Mouse (Mus musculus) liver, embryonic 16.5 days (tissue): ENCODE measurements around the gene Casd1. TPM values are rescaled to one million over a fixed set of nuclear protein-coding genes. Genes with fewer than 3 reads are reported as not detected.
A peak's percentile ranks its signal among the peaks of the same experiment; 100 is the strongest.

Experiments used
- ATAC-seq: fragments of 200-750 bp; cut with Nextera tagmentation; 2 replicates; pipeline ENCODE4 v1.8.0; 2017; ENCODE audit warnings: low read depth, mild to moderate bottlenecking, moderate number of reproducible peaks, moderate library complexity
- H3K27ac ChIP-seq: fragments of 300-500 bp; sonication (generic); 2 replicates; pipeline ENCODE4 v1.5.1; 2014; ENCODE audit warnings: mild to moderate bottlenecking, low read length
- H3K27me3 ChIP-seq: fragments of 300-500 bp; sonication (generic); 2 replicates; pipeline ENCODE4 v1.6.1; 2014; ENCODE audit warnings: low read depth, low read length, mixed read lengths; ENCODE audit not compliant: control insufficient read depth, insufficient read depth
- H3K36me3 ChIP-seq: fragments of 300-500 bp; sonication (generic); 2 replicates; pipeline ENCODE4 v1.6.1; 2014; ENCODE audit warnings: mild to moderate bottlenecking; ENCODE audit not compliant: control insufficient read depth, insufficient read depth
- H3K4me1 ChIP-seq: fragments of 300-500 bp; sonication (generic); 2 replicates; pipeline ENCODE4 v1.6.1; 2014; ENCODE audit warnings: low read depth, low read length, mixed read lengths; ENCODE audit not compliant: control insufficient read depth
- H3K4me2 ChIP-seq: fragments of 300-500 bp; sonication (generic); 2 replicates; pipeline ENCODE4 v1.6.1; 2014; ENCODE audit warnings: low read depth, low read length, mixed read lengths
- H3K4me3 ChIP-seq: fragments of 300-500 bp; sonication (generic); 2 replicates; pipeline ENCODE4 v1.5.1; 2014; ENCODE audit warnings: low read depth, mild to moderate bottlenecking, low read length
- H3K9ac ChIP-seq: fragments of 300-500 bp; sonication (generic); 2 replicates; pipeline ENCODE4 v1.6.1; 2014; ENCODE audit warnings: low read depth, low read length
- H3K9me3 ChIP-seq: fragments of 300-500 bp; sonication (generic); replicated peaks from 2 replicates; pipeline ENCODE4 v1.6.1; 2016; ENCODE audit warnings: low read length; ENCODE audit not compliant: control insufficient read depth
- WGBS: fragments of 180-500 bp; shearing (Covaris S2); extraction: QIAGEN DNeasy Blood & Tissue Kit; methylation state at CpG from one replicate; pipeline ENCODE4 v1.1.7; 2014; ENCODE audit not compliant: insufficient replicate concordance; 5-methylcytosine and 5-hydroxymethylcytosine counted together
- polyA plus RNA-seq: library from polyadenylated mRNA; unstranded; fragments of >200 nt; fragmentation: Nextera tagmentation; extraction: Ambion mirVana; gene quantifications from 2 replicates; pipeline ENCODE4 v1.2.1, GENCODE M21; 2015

Casd1 gene
- polyA plus RNA-seq, 1 experiment from 2014 or later: 6.4 TPM

DNA sequence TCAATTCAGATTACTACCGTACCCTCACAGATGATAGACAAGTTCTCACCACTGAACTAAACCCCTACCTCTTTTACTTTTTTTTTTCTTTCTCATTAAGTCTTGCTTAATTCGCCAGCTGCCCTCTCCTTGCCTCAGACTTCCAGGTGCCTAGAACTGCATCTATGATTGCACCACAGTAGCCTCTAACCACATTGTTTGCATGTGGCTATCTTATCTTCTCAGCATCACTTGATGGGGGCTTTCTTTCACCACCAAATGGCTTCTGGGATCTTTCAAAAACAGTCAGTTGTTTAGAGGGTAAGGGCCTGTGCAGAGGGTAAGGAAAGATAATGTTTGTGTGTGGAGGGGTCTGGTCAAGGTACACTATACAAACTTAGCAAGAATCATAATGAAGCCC lies 63.7 kb downstream of the Casd1 start:
- WGBS: 13% methylated on average over 2 of the region's 2 CpGs
- Histone ChIP-seq H3K27ac (no peak overlapping the region), H3K27me3 (no peaks in the 10 kb centered on the region), H3K36me3 (no peaks in the 10 kb centered on the region), H3K9ac (no peak overlapping the region), H3K4me1 (no peaks in the 10 kb centered on the region), H3K4me3 (no peak overlapping the region), H3K4me2 (no peak overlapping the region), H3K9me3 (no peaks in the 10 kb centered on the region)
- ATAC-seq: 0 out of 2 replicates have a peak, but pooled peaks have one; percentile 19

DNA sequence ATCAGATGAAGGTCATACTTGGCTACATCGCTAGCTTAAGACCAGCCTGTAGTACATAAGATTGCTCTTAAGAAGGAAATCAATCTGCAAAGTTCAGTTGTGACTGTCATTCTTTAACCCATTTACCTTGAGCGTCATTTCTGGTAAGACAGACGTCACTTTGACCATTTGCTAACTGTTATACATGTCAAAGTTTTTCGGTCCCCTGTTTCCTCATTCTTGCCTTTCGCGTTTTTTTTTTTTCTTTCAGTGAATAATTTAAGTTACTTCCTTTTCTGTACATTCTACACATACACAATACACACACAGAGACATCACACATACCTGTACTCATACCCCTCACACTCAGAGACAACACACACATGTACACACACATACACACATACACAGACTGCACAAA lies 64.5 kb downstream of the Casd1 start:
- ATAC-seq: no peak
- H3K4me3 ChIP-seq: no peak overlapping the region
- no peak overlapping the region for H3K27ac ChIP-seq
- no peak overlapping the region for H3K4me2 ChIP-seq
- H3K36me3 ChIP-seq: no peaks in the 10 kb centered on the region
- no peaks in the 10 kb centered on the region for H3K27me3 ChIP-seq
- no peaks in the 10 kb centered on the region for H3K4me1 ChIP-seq
- H3K9ac ChIP-seq: no peak overlapping the region
- H3K9me3 ChIP-seq: no peaks in the 10 kb centered on the region
- 38% methylated on average over 6 of the region's 6 CpGs for WGBS

- H3K27ac ChIP-seq: no peak overlapping the region
- no peaks in the 10 kb centered on the region for H3K9me3 ChIP-seq
- no peaks in the 10 kb centered on the region for H3K4me1 ChIP-seq
- no peak overlapping the region for H3K4me3 ChIP-seq
- H3K27me3 ChIP-seq: no peaks in the 10 kb centered on the region
- ATAC-seq: no peak
- H3K9ac ChIP-seq: no peak overlapping the region
- no peak overlapping the region for H3K4me2 ChIP-seq
- 64% methylated on average over 1 of the region's 1 CpGs for WGBS
- no peaks in the 10 kb centered on the region for H3K36me3 ChIP-seq
Measured at GRCm38 (mm10) chr6:4677356-4677761, 76.7 kb downstream of the Casd1 start.

DNA sequence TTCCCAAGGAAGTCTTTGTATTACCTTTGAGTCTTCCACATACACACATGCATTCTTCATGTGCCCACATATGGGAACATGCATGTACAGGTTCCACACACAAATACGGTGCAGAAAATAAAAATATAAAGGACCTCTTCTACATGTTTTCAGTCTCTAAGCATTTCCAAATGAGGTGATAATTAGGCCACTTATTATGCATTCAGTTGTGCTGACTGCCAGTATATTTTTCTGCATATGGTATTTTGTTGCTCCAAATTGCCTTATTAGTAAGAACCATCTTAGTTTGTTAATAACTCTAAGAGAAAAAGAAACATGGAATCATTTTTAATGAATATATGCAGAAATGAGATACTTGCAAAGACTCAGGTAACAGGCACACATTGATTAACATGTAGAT lies 79.3 kb downstream of the Casd1 start:
- H3K4me3 ChIP-seq: no peak overlapping the region
- H3K9me3 ChIP-seq: no peaks in the 10 kb centered on the region
- H3K27me3 ChIP-seq: no peaks in the 10 kb centered on the region
- no peak for ATAC-seq
- no peak overlapping the region for H3K27ac ChIP-seq
- H3K4me1 ChIP-seq: no peaks in the 10 kb centered on the region
- no peak overlapping the region for H3K4me2 ChIP-seq
- 69% methylated on average over 1 of the region's 1 CpGs for WGBS
- no peaks in the 10 kb centered on the region for H3K36me3 ChIP-seq
- no peak overlapping the region for H3K9ac ChIP-seq

GRCm38 (mm10) chr6:4680576-4680975 lies 79.9 kb downstream of the Casd1 start:
- no peak for ATAC-seq
- 67% methylated on average over 4 of the region's 4 CpGs for WGBS

DNA sequence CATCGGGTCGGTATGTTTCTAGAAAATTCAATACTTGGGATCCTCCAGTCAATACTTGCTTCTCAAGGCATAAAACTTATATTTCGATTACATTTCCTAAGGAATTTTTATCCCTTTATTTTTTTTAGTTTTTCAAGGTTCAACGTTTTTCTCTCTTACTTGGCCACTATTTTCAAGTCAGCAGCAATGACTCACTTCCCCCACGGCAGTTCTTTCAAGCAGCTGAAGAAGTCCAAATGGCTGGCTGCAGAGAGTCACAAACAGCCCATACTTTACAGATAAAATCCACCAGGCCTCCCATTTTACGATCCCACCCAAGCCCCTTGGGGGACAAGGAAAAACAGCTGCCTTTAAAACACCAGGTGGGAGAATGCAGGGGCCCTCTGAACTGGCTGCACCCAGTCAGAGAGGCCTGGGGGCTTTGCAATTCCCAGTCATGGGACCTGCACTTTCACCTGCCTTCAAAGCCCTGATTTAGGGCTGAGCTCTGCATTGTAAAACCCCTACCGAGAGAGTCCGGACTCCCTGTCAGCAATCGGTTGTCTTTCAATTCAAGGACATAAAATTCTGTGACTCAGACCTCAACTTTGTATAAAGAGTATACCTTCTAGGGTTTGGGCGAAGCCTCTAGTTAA lies 84.2 kb downstream of the Casd1 start:
- no peaks in the 10 kb centered on the region for H3K4me1 ChIP-seq
- H3K27me3 ChIP-seq: no peaks in the 10 kb centered on the region
- no peak for ATAC-seq
- no peaks in the 10 kb centered on the region for H3K9me3 ChIP-seq
- no peak overlapping the region for H3K9ac ChIP-seq
- H3K4me2 ChIP-seq: no peak overlapping the region
- H3K36me3 ChIP-seq: no peaks in the 10 kb centered on the region
- no peak overlapping the region for H3K27ac ChIP-seq
- WGBS: 41% methylated on average over 10 of the region's 10 CpGs
- no peak overlapping the region for H3K4me3 ChIP-seq

More at GRCm38 (mm10) chr6:4680576-4680975, 79.9 kb downstream of the Casd1 start:
- Histone ChIP-seq H3K9ac (no peak overlapping the region), H3K4me3 (no peak overlapping the region), H3K4me1 (no peaks in the 10 kb centered on the region), H3K9me3 (no peaks in the 10 kb centered on the region), H3K36me3 (no peaks in the 10 kb centered on the region), H3K27me3 (no peaks in the 10 kb centered on the region), H3K27ac (no peak overlapping the region), H3K4me2 (no peak overlapping the region)

- Histone ChIP-seq H3K27me3 (no peaks in the 10 kb centered on the region), H3K36me3 (no peaks in the 10 kb centered on the region), H3K27ac (no peak overlapping the region), H3K9me3 (no peaks in the 10 kb centered on the region), H3K9ac (no peak overlapping the region), H3K4me2 (no peak overlapping the region), H3K4me1 (no peaks in the 10 kb centered on the region), H3K4me3 (no peak overlapping the region)
- 69% methylated on average over 4 of the region's 4 CpGs for WGBS
- ATAC-seq: no peak
Measured at GRCm38 (mm10) chr6:4690438-4690837, 89.8 kb downstream of the Casd1 start.

Other genes starting within 250 kb of the Casd1 start
- 41.2 and 52.8 TPM in 2 replicates for gene Col1a2, start 96.0 kb upstream of the Casd1 start, polyA plus RNA-seq
- gene Sgce, start 146.4 kb downstream of the Casd1 start, polyA plus RNA-seq: 21.8 and 22.8 TPM in 2 replicates
- gene Peg10, start 146.5 kb downstream of the Casd1 start, polyA plus RNA-seq: 1.8 and 1.9 TPM in 2 replicates